Comparison of ENCODE assay signal across 12 mouse cellular contexts in genomic region chr3:66970261-66970660, GRCm38 (mm10). TPM values are rescaled to one million over a fixed set of nuclear protein-coding genes. Genes with fewer than 3 reads are reported as not detected.
DNase-seq lines count a peak whose midpoint lies in the region; ATAC-seq lines count a peak whose summit lies in the region.
"Had no signal": no experiment of that assay in that cellular context is flagged by ENCODE, and none has a peak within 500 bp of the region (broad histone marks: within the 10 kb centered on the region; RNA-seq: fewer than 3 reads in every experiment).

No protein-coding gene starts in this region.

- H3K27ac ChIP-seq in heart, embryonic 10.5 days = no peak overlapping the region
- H3K27ac ChIP-seq in hindbrain, embryonic 14.5 days = no peak overlapping the region
- H3K27ac ChIP-seq in midbrain, embryonic 12.5 days (replicated peaks) = no peak overlapping the region
- H3K27ac ChIP-seq: intestine, embryonic 15.5 days; liver, embryonic 14.5 days had no signal

- H3K9me3 ChIP-seq in heart, embryonic 10.5 days = no peaks in the 10 kb centered on the region
- no peaks in the 10 kb centered on the region for H3K9me3 ChIP-seq in hindbrain, embryonic 14.5 days (ENCODE audit: control insufficient read depth, low read length)
- H3K9me3 ChIP-seq in midbrain, embryonic 12.5 days = no peaks in the 10 kb centered on the region
- H3K9me3 ChIP-seq: intestine, embryonic 15.5 days had no signal

- peaks cover 79% of the 10 kb centered on the region for H3K27me3 ChIP-seq in heart, embryonic 10.5 days (ENCODE audit: insufficient read depth, poor library complexity, severe bottlenecking)
- peaks cover 89% of the 10 kb centered on the region for H3K27me3 ChIP-seq in hindbrain, embryonic 14.5 days (ENCODE audit: control insufficient read depth, insufficient read depth, low read length)
- peaks cover 54% of the 10 kb centered on the region for H3K27me3 ChIP-seq in midbrain, embryonic 12.5 days

- 0 out of 2 replicates have a peak, but pooled peaks have one; percentile 3 for ATAC-seq in common myeloid progenitor, adult 5-6 weeks (replicated peaks; ENCODE audit: low read depth, poor library complexity, severe bottlenecking)
- peak; percentile 37; the same call in 1 of the 2 replicates for ATAC-seq in hindbrain, embryonic 14.5 days (ENCODE audit: low FRiP score)
- peak; percentile 1; the same call in 1 of the 2 replicates for ATAC-seq in midbrain, embryonic 12.5 days (ENCODE audit: low FRiP score, low read depth)
- ATAC-seq: intestine, embryonic 15.5 days had no signal

- peaks cover 20% of the 10 kb centered on the region for H3K4me1 ChIP-seq in heart, embryonic 10.5 days
- peaks cover 12% of the 10 kb centered on the region; the same call in 1 of the 2 replicates for H3K4me1 ChIP-seq in hindbrain, embryonic 14.5 days (replicated peaks; ENCODE audit: control insufficient read depth, insufficient read depth, low read length)
- H3K4me1 ChIP-seq in midbrain, embryonic 12.5 days = peaks cover 18% of the 10 kb centered on the region

- H3K36me3 ChIP-seq in heart, embryonic 10.5 days = no peaks in the 10 kb centered on the region
- no peaks in the 10 kb centered on the region for H3K36me3 ChIP-seq in hindbrain, embryonic 14.5 days (replicated peaks; ENCODE audit: control insufficient read depth, insufficient read depth)
- no peaks in the 10 kb centered on the region for H3K36me3 ChIP-seq in midbrain, embryonic 12.5 days
- H3K36me3 ChIP-seq: intestine, embryonic 15.5 days had no signal

- no peak overlapping the region for H3K9ac ChIP-seq in hindbrain, embryonic 14.5 days
- H3K9ac ChIP-seq in midbrain, embryonic 12.5 days (replicated peaks) = no peak overlapping the region
- H3K9ac ChIP-seq: intestine, embryonic 15.5 days; liver, embryonic 14.5 days had no signal

- no peak for DNase-seq in heart, embryonic 10.5 days (ENCODE audit: low spot score)
- DNase-seq in heart, adult 18-20 months = no peak
- no peak for DNase-seq in hindbrain, embryonic 14.5 days (ENCODE audit: low spot score)
- no peak for DNase-seq in lung, postnatal 25 days (ENCODE audit: low spot score)
- no peak for DNase-seq in thymus, postnatal 0 days (ENCODE audit: low spot score)
- DNase-seq in T-cell, adult 2 months (ENCODE audit: low spot score) = no peak
- DNase-seq: right cerebral cortex, adult 18-20 months had no signal

- under 1% methylated on average over 10 of the region's 10 CpGs for WGBS in heart, embryonic 10.5 days
- 2% methylated on average over 10 of the region's 10 CpGs for WGBS in hindbrain, embryonic 14.5 days
- 3% methylated on average over 10 of the region's 10 CpGs for WGBS in midbrain, embryonic 12.5 days

- no peak overlapping the region for H3K4me2 ChIP-seq in hindbrain, embryonic 14.5 days (replicated peaks)
- H3K4me2 ChIP-seq in midbrain, embryonic 12.5 days (replicated peaks) = peak overlapping the region; percentile 47
- H3K4me2 ChIP-seq: intestine, embryonic 15.5 days had no signal

- peak overlapping the region; percentile 46 for H3K4me3 ChIP-seq in heart, embryonic 10.5 days
- no peak overlapping the region for H3K4me3 ChIP-seq in hindbrain, embryonic 14.5 days (replicated peaks; ENCODE audit: low read length)
- H3K4me3 ChIP-seq in midbrain, embryonic 12.5 days = peak overlapping the region; percentile 28; the same call in 1 of the 2 replicates
- H3K4me3 ChIP-seq: intestine, embryonic 15.5 days had no signal

RNA-seq across cellular contexts. Expression of gene Rsrc1, which starts 10.9 kb away (rescaled TPM):
- 26.2 and 35.6 TPM in 2 replicates for polyA plus RNA-seq in heart, embryonic 10.5 days (2016; fragmentation: Nextera tagmentation; extraction: Ambion mirVana)
- total RNA-seq in heart, adult 18-20 months (2021) = 10 to 100 TPM; 10.6 to 13.3 TPM
- 50.8 and 60.9 TPM in 2 replicates for total RNA-seq in common myeloid progenitor, adult 5-6 weeks (2017)
- 32.7 and 34.8 TPM in 2 replicates for polyA plus RNA-seq in hindbrain, embryonic 14.5 days (2014; fragmentation: Nextera tagmentation; extraction: Ambion mirVana)
- 54.1 and 57.9 TPM in 2 replicates for polyA plus RNA-seq in midbrain, embryonic 12.5 days (2016; fragmentation: Nextera tagmentation; extraction: Ambion mirVana)
- polyA plus RNA-seq in thymus, postnatal 0 days (2015; fragmentation: Nextera tagmentation; extraction: Ambion mirVana) = 25.3 and 31.9 TPM in 2 replicates

RNA-seq across cellular contexts. Expression of gene Shox2, which starts 11.3 kb away (rescaled TPM):
- 2.1 and 15.4 TPM in 2 replicates for polyA plus RNA-seq in heart, embryonic 10.5 days (2016; fragmentation: Nextera tagmentation; extraction: Ambion mirVana)
- total RNA-seq in heart, adult 18-20 months (2021) = 1 to 10 TPM in 1 of 2 experiments, under 1 TPM in 1; 0.99 to 2.4 TPM
- total RNA-seq in common myeloid progenitor, adult 5-6 weeks (2017) = not detected in 2 replicates
- 26.3 and 27.5 TPM in 2 replicates for polyA plus RNA-seq in hindbrain, embryonic 14.5 days (2014; fragmentation: Nextera tagmentation; extraction: Ambion mirVana)
- 97.5 and 111 TPM in 2 replicates for polyA plus RNA-seq in midbrain, embryonic 12.5 days (2016; fragmentation: Nextera tagmentation; extraction: Ambion mirVana)
- 0.13 and 0.16 TPM in 2 replicates for polyA plus RNA-seq in thymus, postnatal 0 days (2015; fragmentation: Nextera tagmentation; extraction: Ambion mirVana)
- polyA plus RNA-seq: stomach, embryonic 14.5 days had no signal
